In genomic region chr2:75792377-75793203, GRCm38 (mm10) we compare ENCODE assay signal across 9 mouse cellular contexts. TPM values are rescaled to one million over a fixed set of nuclear protein-coding genes. Genes with fewer than 3 reads are reported as not detected.
A peak's percentile ranks its signal among the peaks of the same experiment; 100 is the strongest.
DNase-seq lines count a peak whose midpoint lies in the region; ATAC-seq lines count a peak whose summit lies in the region.
"Had no signal": no experiment of that assay in that cellular context is flagged by ENCODE, and none has a peak within 500 bp of the region (broad histone marks: within the 10 kb centered on the region; RNA-seq: fewer than 3 reads in every experiment).

No protein-coding gene starts in this region.

- no peak overlapping the region for H3K27ac ChIP-seq in midbrain, embryonic 16.5 days (ENCODE audit: low read length)
- H3K27ac ChIP-seq: limb, embryonic 13.5 days had no signal

- H3K36me3 ChIP-seq in midbrain, embryonic 16.5 days (ENCODE audit: control insufficient read depth, insufficient read depth, low read length), result no peaks in the 10 kb centered on the region
- H3K36me3 ChIP-seq: limb, embryonic 13.5 days had no signal

- no peaks in the 10 kb centered on the region for H3K27me3 ChIP-seq in midbrain, embryonic 16.5 days (ENCODE audit: control insufficient read depth, insufficient read depth, low read depth, low read length)

- WGBS in midbrain, embryonic 16.5 days, result 71% methylated on average over 12 of the region's 12 CpGs

- no peak overlapping the region for H3K4me2 ChIP-seq in midbrain, embryonic 16.5 days (ENCODE audit: low read length)

- H3K4me3 ChIP-seq in midbrain, embryonic 16.5 days (ENCODE audit: low read depth, low read length), result no peak overlapping the region
- H3K4me3 ChIP-seq: limb, embryonic 13.5 days had no signal

- H3K9ac ChIP-seq in midbrain, embryonic 16.5 days (ENCODE audit: low read depth, low read length), result no peak overlapping the region
- H3K9ac ChIP-seq: limb, embryonic 13.5 days had no signal

- no peaks in the 10 kb centered on the region for H3K4me1 ChIP-seq in midbrain, embryonic 16.5 days (ENCODE audit: control insufficient read depth, insufficient read depth, low read length)

- intact Hi-C loops in left cerebral cortex, postnatal 25 days (cut with DNase I), result loop anchor here (5.0 kb wide), 1 partner anchor 280 kb away; no protein-coding TSS in a partner anchor
- intact Hi-C loops in left cerebral cortex, postnatal 36 days (cut with DNase I), result no loop called here

- peak; percentile 91 for ATAC-seq in common myeloid progenitor, adult 5-6 weeks (replicated peaks; ENCODE audit: low read depth, poor library complexity, severe bottlenecking)
- peak; percentile 82 for ATAC-seq in megakaryocyte-erythroid progenitor cell, adult 5-6 weeks (replicated peaks; ENCODE audit: low FRiP score, low TSS enrichment, poor library complexity, severe bottlenecking)
- no peak for ATAC-seq in midbrain, embryonic 16.5 days

- DNase-seq in left cerebral cortex, postnatal 25 days (ENCODE audit: low spot score in 2 of 2), result peak; percentile 7
- DNase-seq in left cerebral cortex, postnatal 36 days (ENCODE audit: low spot score in 2 of 2), result no peak
- DNase-seq in kidney, postnatal 14 days, result peak; percentile 48
- DNase-seq in cerebellum, adult 9-11 months, result no peak
- no peak for DNase-seq in ovary, adult 18-20 months (ENCODE audit: low spot score)

- H3K9me3 ChIP-seq in midbrain, embryonic 16.5 days (replicated peaks; ENCODE audit: control insufficient read depth, low read length, poor library complexity, severe bottlenecking), result no peaks in the 10 kb centered on the region
- H3K9me3 ChIP-seq: limb, embryonic 13.5 days had no signal

RNA-seq across cellular contexts. Expression of gene Agps, which starts 39.4 kb away (rescaled TPM):
- total RNA-seq in left cerebral cortex, postnatal 25 days (2021), result 10 to 100 TPM; 42.9 to 45.0 TPM
- 10 to 100 TPM; 36.2 to 40.4 TPM for total RNA-seq in left cerebral cortex, postnatal 36 days (2021)
- total RNA-seq in common myeloid progenitor, adult 5-6 weeks (2017), result 39.4 and 42.2 TPM in 2 replicates
- 27.6 and 32.8 TPM in 2 replicates for total RNA-seq in megakaryocyte-erythroid progenitor cell, adult 5-6 weeks (2014; fragmentation: Nextera tagmentation)
- 24.3 and 34.3 TPM in 2 replicates for total RNA-seq in megakaryocyte-erythroid progenitor cell, adult 5-6 weeks (2017)
- polyA plus RNA-seq in midbrain, embryonic 16.5 days (2015; fragmentation: Nextera tagmentation; extraction: Ambion mirVana), result 26.5 and 26.7 TPM in 2 replicates

Comparison
In these comparisons a context has a peak if more than half of its experiments do, and no peak if none do; other contexts are left out.
1. DNase-seq: peak in left cerebral cortex, postnatal 25 days (2 of 2) and kidney, postnatal 14 days (single experiment); none in left cerebral cortex, postnatal 36 days (0 of 2), cerebellum, adult 9-11 months (single experiment) and ovary, adult 18-20 months (single experiment).